Mouse (Mus musculus) c-Kit-negative CD71-positive TER-119-positive erythroid progenitor cells, embryonic 14.5 days (primary cell): Measurements from ENCODE around the gene R3hdm4.
A peak's percentile ranks its signal among the peaks of the same experiment; 100 is the strongest.
"Not testable (repeated sequence)": the region's sequence is repeated elsewhere in the genome, so short reads cannot be mapped to it uniquely, and the experiment has no call there.

ENCODE experiments used
- DNase-seq: peaks from one replicate; pipeline ENCODE4 v3.0.0-alpha.2; 2013; ENCODE audit warnings: low read depth, low spot score

The R3hdm4 gene

GRCm38 (mm10) chr10:79906712-79907111 is 14.3 kb downstream of the R3hdm4 start:
- DNase-seq = no peak

GRCm38 (mm10) chr10:79900951-79901410 is 20.0 kb downstream of the R3hdm4 start:
- DNase-seq = no peak

DNA sequence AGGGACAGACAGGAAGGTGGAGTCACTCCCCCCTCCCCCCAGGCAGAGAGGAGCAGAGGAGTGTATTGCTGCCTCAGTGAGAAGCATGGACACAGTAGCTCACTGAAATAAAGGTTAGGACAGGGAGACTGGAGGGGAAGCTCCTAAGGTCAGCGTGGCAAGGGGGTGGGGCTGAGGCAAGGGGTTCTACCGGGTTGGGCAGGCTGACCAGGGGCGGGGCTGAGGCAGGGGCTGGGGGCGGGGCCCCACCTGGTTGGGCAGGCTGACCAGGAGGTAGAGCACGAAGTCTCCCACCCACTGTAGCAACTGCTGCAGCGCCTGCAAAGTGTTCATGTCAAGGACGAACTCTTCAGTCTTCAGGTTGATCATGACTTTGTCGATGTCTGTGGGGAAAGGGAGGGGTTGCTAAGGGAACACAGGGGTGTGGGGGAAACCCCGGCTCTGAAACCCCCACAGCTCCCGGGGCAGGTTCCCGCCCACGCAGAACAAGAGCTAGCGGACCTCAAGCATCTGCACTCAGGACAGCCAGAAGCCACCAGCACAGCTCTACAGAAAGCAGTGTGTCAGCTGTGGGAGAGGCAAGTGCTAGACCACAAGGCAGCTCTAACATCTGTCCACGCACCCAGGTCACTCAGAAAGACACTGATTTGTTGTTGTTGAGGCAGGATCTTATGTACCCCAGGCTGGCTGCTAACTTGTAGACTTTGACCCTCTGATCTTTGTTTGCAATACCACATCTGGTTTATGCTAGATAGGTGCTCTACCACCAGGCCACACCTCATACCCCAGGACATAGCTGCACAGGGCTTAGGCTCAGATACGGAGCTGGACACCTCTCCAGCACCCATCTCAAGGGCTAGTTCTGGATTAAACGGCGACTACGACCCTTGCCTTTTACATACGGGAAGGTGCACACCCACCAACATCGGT is 23.4 kb downstream of the R3hdm4 start:
- DNase-seq = no peak

- DNase-seq = no peak
These were observed 24.2 kb downstream of the R3hdm4 start for GRCm38 (mm10) chr10:79896814-79897213.

DNA sequence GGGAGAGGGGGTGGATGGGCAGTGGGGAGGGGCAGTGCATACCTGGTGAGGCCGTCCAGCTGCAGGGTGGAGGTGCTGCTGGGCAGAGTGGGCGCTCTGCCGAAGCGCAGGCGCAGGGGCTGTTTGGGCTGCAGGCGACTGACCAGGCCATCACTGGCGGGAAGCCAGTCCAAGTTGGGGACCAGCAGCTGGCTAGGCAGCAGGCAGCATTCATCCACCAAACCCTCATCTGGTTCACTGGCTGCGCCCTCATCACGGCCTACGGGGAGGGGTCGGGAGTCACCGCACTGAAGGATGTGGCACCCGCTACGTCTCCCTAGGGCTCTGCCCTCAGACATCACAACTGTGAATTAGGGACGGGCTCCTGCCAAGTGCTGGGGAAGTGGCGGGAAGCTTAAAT is 24.7 kb downstream of the R3hdm4 start:
- no peak for DNase-seq

DNA sequence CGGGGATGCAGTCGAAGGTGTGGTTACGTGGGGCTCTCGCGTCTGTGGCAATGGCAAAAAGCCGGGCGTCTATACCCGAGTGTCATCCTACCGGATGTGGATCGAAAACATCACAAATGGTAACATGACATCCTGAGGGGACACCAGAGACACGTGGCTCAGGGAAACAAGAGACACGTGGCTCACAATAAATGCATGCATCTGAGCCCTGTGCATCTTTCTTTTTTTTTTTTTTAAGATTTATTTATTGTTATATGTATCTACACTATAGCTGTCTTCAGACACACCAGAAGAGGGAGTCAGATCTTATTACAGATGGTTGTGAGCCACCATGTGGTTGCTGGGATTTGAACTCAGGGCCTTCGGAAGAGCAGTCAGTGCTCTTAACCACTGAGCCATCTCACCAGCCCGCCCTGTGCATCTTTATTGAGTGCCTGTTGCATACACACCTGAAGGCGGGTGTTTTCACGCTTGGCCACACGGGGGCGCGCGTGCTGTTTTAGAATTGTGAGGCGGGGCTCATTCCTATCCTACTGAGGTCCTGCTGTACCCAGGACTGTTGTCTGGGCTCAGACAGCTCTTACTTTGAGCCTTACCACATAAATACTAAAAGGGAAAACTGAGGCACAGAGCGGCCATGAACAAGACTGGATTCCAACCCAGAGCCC is 28.4 kb downstream of the R3hdm4 start:
- DNase-seq = peak; percentile 58

DNA sequence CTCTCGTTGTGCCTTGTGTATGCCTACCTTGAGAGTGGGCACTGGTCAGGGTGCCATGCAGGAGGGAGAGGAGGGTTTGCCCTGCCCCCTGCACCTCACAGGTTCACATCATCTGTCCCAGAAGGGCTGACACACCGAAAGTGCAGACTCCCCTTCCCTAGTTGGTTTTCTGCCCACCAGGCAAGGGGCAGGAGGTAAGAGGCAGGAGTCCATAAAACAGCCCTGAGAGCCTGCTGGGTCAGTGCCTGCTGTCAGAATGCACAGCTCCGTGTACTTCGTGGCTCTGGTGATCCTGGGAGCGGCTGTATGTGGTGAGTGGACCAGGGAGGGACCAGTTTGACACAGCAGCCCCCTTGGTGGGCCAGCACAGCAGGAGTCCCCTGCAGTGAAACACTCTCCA is 30.3 kb downstream of the R3hdm4 start, which contains the start of gene Cfd:
Cfd (plus strand) TSS at position 184 of the 400 bp plus-strand sequence.
- no peak for DNase-seq

DNA sequence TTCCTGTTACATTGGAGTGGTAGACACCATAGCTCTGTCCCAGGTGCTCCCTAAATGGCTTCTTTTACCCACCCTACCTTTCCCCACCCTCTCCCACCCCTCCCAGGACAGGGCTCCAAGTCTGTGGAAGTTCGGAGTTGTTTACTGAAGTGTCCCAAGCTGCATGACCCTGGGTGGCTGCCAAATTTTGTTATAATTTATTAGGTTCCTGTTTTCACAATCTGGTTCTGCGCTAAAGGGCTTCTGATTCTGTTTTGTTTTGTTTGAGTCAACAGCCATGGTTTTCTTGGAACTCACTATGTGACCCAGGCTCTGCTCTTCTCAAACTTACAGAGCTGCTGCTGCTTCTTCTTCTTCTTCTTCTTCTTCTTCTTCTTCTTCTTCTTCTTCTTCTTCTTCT is 31.6 kb downstream of the R3hdm4 start:
- DNase-seq = no peak

DNA sequence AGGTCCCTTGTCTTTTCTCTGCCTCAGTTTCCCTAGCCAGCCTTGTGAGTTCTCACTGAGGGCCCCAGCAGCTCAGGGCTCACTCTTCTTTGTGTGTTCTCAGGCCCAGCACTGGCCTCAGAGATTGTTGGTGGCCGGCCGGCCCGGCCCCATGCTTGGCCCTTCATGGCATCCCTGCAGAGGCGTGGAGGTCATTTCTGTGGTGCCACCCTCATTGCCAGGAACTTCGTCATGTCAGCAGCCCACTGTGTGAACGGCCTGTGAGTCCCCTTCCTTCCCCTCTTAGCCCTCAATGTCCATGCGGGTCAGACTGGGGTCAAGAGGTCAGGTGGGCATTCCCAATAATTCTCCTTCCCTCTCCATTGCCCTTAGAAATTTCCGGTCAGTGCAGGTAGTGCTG is 34.4 kb downstream of the R3hdm4 start:
- DNase-seq = no peak

GRCm38 (mm10) chr10:79886054-79886453 is 35.0 kb downstream of the R3hdm4 start, which contains the start of gene Elane:
Gene Elane, plus strand, starts transcription at chr10:79886247.
- DNase-seq = no peak

GRCm38 (mm10) chr10:79884938-79885337 is 36.1 kb downstream of the R3hdm4 start:
- not testable (repeated sequence) for DNase-seq

DNA sequence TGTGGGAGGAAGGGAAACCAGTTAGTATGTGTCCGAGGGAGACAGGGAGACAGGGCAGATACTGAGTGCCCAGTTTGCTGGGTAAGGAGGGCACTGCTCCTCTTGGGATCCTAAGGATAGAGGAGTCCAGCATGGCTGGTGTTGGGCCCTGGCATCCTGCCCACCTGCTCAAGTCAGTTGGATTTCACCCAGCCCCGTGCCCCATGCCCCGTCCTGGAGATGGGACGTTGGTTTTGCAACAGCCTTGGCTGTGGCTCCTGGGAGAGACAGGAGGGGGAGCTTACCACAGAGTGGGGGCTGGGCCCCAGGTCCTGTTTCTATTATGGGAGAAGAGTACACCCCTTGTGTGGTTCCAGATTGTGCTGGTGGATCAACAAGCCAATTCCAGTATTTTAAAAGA is 36.6 kb downstream of the R3hdm4 start:
- no peak for DNase-seq

DNA sequence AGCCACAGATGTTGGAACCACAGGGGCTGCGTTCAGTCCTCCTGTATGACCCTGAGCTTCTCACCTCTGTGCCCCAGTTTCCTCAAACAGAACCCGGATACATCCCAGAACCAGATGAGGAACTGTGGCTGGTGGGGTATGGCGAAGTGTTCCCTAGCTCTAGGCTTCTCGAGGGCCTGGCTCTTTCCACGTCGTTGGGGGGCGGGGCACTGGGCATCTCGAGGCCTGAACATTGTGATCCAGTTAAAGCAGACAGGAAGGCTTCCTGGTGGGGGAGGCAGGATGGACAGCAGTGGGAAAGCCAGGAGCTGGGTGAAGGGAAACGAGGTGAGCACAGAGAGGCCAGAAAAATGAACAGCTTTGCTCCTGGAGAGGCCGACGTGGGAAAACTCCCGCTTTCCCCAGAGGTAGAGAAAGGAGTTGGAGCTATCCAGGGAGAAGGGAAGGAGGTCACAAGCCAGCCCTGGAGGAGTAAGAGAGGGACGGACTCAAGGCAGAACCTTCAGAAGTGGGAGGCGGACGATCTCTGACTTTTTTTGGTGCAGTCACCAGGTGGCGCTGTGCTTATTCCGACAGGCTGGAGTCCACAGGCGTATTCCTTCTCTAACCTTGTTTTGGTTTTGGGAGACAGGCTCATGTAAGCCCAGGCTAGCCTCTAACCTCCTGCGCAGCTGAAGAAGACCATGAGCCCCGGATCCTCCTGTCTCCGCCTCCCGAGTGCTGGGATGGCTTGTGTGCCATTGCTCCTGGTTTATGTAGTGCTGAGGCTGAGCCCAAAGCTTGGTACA is 37.5 kb downstream of the R3hdm4 start:
- DNase-seq = peak; percentile 57

DNA sequence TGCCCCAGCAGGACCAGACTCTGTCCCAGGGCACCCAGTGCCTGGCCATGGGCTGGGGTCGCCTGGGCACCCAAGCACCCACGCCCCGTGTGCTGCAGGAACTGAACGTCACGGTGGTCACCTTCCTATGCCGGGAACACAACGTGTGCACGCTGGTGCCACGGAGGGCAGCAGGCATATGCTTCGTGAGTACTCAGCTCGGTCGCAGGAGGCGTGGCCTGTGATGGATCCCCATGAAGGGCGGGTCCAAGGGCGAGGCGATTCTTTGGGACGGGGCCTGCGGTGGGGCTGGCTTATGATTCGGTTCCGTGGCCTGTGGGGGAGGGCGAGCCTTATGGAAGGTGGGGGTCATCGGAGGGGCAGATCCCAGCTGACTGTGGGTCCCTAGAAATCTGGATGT is 39.0 kb downstream of the R3hdm4 start:
- no peak for DNase-seq

DNA sequence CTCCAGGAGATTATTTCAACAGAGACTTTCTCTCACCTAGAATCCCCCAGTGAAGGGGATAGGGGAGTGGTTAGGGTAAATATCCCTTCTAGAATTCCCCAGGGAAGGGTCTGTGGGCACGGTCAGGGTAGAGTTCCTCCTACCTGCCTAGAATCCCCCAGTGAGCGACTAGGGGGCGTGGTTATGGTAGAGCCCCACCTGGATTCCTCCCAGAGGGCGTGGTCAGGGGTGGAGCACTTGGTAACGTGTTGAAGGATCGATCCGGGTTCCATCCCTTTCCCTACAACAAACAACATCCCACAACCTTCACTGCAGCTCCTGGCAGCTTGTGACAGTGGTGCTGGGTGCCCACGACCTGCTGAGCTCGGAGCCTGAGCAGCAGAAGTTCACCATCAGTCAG is 40.3 kb downstream of the R3hdm4 start:
- no peak for DNase-seq

GRCm38 (mm10) chr10:79879527-79879926 is 41.5 kb downstream of the R3hdm4 start:
- DNase-seq = no peak

GRCm38 (mm10) chr10:79877757-79878156 is 43.3 kb downstream of the R3hdm4 start:
- DNase-seq = no peak

DNA sequence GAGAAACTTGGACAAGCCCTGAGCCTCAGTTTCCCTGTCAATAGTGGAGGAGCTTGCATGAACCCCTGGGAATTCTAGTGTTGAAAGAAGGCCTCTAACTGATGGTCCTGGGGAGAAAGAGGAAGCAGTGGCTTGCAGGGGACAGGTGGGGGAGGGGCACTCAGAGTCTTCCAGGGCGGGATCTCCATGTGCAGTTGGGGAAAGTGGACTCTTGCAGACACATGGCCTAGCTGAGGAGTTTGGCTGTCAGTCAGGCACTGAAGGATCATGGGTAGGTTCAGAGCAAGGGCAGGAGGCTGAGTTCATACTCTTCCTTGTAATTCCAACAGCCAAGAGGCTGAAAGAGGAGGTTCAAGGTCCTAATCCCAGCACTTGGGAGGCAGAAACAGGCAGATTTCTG is 43.8 kb downstream of the R3hdm4 start:
- DNase-seq = no peak

GRCm38 (mm10) chr10:79874290-79874862 is 46.6 kb downstream of the R3hdm4 start, which contains the start of the genes Prtn3 and Plppr3:
Gene Prtn3, plus strand, starts transcription at chr10:79874476.
Gene Plppr3, minus strand, starts transcription at chr10:79874634.
- no peak for DNase-seq

DNA sequence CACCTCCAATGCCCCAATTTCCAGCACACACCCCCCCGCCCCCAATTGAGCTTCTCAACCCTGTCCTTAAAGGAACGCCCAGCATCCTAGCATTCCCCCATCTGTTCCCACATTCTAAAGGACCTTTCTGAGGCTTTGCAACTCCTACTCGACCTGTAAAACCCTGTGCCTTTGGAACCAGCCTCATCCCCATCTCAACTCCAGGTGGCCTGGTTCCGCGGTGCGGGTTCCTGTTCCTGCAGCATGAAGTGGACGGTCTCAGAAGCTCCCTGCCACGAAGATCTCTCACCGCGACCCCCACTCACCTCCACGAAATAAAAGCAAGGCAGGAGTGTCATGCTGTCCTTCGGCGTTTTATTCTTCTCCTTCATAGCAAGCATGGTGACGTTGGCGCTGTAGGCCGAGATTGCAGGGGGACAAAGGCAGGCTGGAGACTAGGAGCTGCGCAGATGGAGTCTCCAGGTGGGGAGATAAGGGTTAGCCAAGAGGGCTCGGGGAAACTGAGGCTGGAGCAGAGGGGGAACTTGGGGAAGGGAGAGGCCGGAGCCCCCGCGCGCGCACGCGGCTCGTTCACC is 47.2 kb downstream of the R3hdm4 start:
- DNase-seq = no peak

GRCm38 (mm10) chr10:79873313-79873712 is 47.7 kb downstream of the R3hdm4 start:
- no peak for DNase-seq
